Mouse (Mus musculus) lung, embryonic 14.5 days (tissue): ENCODE data around the gene Epha3. TPM values are rescaled to one million over a fixed set of nuclear protein-coding genes. Genes with fewer than 3 reads are reported as not detected.

Experiments
- ATAC-seq: fragments of 200-750 bp; cut with Nextera tagmentation; 2 replicates; pipeline ENCODE4 v1.8.0; 2017; ENCODE audit warnings: mild to moderate bottlenecking, moderate TSS enrichment, moderate library complexity; ENCODE audit not compliant: insufficient read depth
- DNase-seq: peaks from one replicate; pipeline ENCODE4 v3.0.0-alpha.2; 2015
- H3K27ac ChIP-seq: fragments of 300-500 bp; sonication (generic); 2 replicates; pipeline ENCODE4 v1.5.1; 2014; ENCODE audit warnings: low read depth, mild to moderate bottlenecking, moderate library complexity
- H3K27me3 ChIP-seq: fragments of 300-500 bp; sonication (generic); 2 replicates; pipeline ENCODE4 v1.6.1; 2014; ENCODE audit warnings: low read length, control low read depth; ENCODE audit not compliant: insufficient read depth
- H3K36me3 ChIP-seq: fragments of 300-500 bp; sonication (generic); 2 replicates; pipeline ENCODE4 v1.6.1; 2014; ENCODE audit warnings: control low read depth; ENCODE audit not compliant: insufficient read depth
- H3K4me1 ChIP-seq: fragments of 300-500 bp; sonication (generic); 2 replicates; pipeline ENCODE4 v1.6.1; 2014; ENCODE audit warnings: antibody characterized with exemption, control low read depth; ENCODE audit not compliant: insufficient read depth
- H3K4me2 ChIP-seq: fragments of 300-500 bp; sonication (generic); 2 replicates; pipeline ENCODE4 v1.6.1; 2014; ENCODE audit warnings: mild to moderate bottlenecking
- H3K4me3 ChIP-seq: fragments of 300-500 bp; sonication (generic); 2 replicates; pipeline ENCODE4 v1.5.1; 2014; ENCODE audit warnings: low read depth, low read length
- H3K9ac ChIP-seq: fragments of 300-500 bp; sonication (generic); 2 replicates; pipeline ENCODE4 v1.6.1; 2014
- H3K9me3 ChIP-seq: fragments of 300-500 bp; sonication (generic); 2 replicates; pipeline ENCODE4 v1.6.1; 2016; ENCODE audit warnings: low read depth, low read length, control low read depth
- CTCF ChIP-seq: IDR thresholded peaks from 2 replicates; pipeline ENCODE4 v1.5.1; 2016; ENCODE audit warnings: antibody characterized with exemption, low read depth
- WGBS: fragments of 180-500 bp; shearing (Covaris S2); extraction: QIAGEN DNeasy Blood & Tissue Kit; methylation state at CpG from one replicate; pipeline ENCODE4 v1.1.7; 2014; 5-methylcytosine and 5-hydroxymethylcytosine counted together
- polyA plus RNA-seq: library from polyadenylated mRNA; unstranded; fragments of >200 nt; fragmentation: Nextera tagmentation; extraction: Ambion mirVana; gene quantifications from 2 replicates; pipeline ENCODE4 v1.2.1, GENCODE M21; 2014

The Epha3 gene
- polyA plus RNA-seq, 1 experiment from 2014 or later, result 61.2 TPM

DNA sequence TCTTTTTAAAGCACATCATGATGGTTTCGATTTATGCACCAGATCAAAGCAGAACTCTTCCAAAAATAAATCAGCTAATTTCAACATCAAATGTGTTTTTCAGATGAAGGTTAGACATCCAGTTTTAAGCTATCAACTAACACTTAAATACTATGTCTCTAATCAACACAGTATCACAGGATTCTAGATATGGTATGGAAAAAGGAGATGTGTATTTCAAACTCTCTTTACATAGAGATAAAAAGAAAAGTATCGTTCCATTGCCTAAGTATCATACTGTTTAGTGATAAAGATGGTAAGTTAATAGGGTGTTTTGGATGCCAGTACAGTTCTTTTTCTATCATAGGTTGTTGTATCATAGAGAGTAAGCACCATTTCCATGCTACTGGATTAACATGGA is 353.9 kb downstream of the Epha3 start:
- no peak for TF ChIP-seq CTCF
- ATAC-seq (peak; percentile 60; the same call in 1 of the 2 replicates), DNase-seq (peak; percentile 52)
- Histone ChIP-seq H3K4me3 (no peak overlapping the region), H3K27me3 (no peaks in the 10 kb centered on the region), H3K4me1 (no peaks in the 10 kb centered on the region), H3K27ac (no peak overlapping the region), H3K9ac (no peak overlapping the region), H3K9me3 (no peaks in the 10 kb centered on the region), H3K4me2 (no peak overlapping the region), H3K36me3 (no peaks in the 10 kb centered on the region)
- 26% methylated on average over 2 of the region's 2 CpGs for WGBS

DNA sequence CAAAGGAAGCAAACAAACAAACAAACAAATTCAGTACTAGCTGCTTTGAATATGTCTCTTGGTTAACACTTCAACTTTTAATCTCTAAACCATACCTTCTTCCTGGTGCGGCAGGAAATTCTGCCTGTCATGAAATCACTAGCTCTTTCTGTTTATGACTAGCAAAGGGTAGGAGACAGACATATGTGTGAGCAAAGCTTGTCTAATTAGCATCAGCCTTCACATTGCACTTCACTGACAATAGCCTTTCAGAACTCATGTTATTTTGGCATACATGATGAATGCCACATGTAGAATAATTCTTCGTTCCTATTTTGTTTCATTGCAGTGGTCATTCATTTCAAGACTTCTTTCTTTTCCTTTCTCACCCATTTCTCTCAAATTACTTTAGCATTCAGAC is 357.5 kb downstream of the Epha3 start:
- H3K4me1 ChIP-seq, result no peaks in the 10 kb centered on the region
- 36% methylated on average over 2 of the region's 2 CpGs for WGBS
- no peaks in the 10 kb centered on the region for H3K36me3 ChIP-seq
- no peak overlapping the region for H3K4me2 ChIP-seq
- no peaks in the 10 kb centered on the region for H3K27me3 ChIP-seq
- H3K4me3 ChIP-seq, result no peak overlapping the region
- DNase-seq, result no peak
- H3K27ac ChIP-seq, result no peak overlapping the region
- no peak for ATAC-seq
- no peak overlapping the region for H3K9ac ChIP-seq
- no peak for TF ChIP-seq CTCF
- no peaks in the 10 kb centered on the region for H3K9me3 ChIP-seq

DNA sequence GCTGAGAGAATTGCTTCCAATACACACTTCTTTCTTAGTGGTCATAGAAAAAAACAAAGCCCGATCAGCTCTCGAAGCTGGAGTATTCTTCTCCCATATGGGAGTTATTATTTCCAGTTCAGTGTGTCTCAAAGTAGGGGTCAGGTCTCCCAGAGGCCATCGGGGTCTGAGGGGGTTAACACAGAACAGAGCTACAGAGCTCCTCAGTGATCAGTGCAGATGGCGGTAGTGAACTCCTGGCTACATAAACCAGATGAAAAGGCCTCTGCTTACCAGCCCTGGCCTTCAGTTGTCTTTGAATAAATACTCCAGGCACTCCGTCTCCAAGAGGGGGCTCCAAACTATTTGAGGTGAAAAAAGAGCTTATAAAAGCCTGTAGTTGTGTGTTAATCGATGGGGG is 362.5 kb downstream of the Epha3 start:
- no peak for ATAC-seq
- Histone ChIP-seq H3K4me2 (no peak overlapping the region), H3K27me3 (no peaks in the 10 kb centered on the region), H3K4me1 (no peaks in the 10 kb centered on the region), H3K9me3 (no peaks in the 10 kb centered on the region), H3K36me3 (no peaks in the 10 kb centered on the region), H3K9ac (no peak overlapping the region), H3K4me3 (no peak overlapping the region), H3K27ac (no peak overlapping the region)
- no peak for DNase-seq
- WGBS, result 84% methylated on average over 6 of the region's 6 CpGs
- TF ChIP-seq CTCF, result no peak

DNA sequence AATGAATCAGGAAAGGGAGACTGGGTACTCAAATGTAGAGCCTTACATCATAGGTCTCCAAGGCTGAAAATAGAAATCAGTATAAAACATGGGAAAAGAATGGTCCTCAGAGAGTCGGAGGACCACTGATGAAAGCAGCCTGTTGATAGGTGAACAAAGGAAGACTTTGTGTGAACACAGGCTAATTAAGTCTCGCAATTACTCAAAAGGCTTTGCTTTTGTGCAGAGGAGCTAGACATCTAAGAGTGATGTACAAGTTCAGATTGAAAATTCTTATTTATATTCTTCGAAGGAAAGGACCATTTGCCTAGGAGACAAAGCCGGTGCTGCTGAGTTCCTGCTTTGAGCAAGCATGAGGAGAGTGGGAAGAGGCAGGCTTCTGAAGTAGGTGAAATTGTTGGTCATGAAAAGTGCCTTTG is 363.0 kb downstream of the Epha3 start:
- DNase-seq (no peak), ATAC-seq (no peak)
- Histone ChIP-seq H3K27ac (no peak overlapping the region), H3K9me3 (no peaks in the 10 kb centered on the region), H3K36me3 (no peaks in the 10 kb centered on the region), H3K4me1 (no peaks in the 10 kb centered on the region), H3K4me2 (no peak overlapping the region), H3K27me3 (no peaks in the 10 kb centered on the region), H3K9ac (no peak overlapping the region), H3K4me3 (no peak overlapping the region)
- WGBS, result 91% methylated on average over 4 of the region's 4 CpGs
- no peak for TF ChIP-seq CTCF
